ENCODE assay signal across 15 mouse cellular contexts in genomic region chr8:11443611-11444010, GRCm38 (mm10). TPM values are rescaled to one million over a fixed set of nuclear protein-coding genes. Genes with fewer than 3 reads are reported as not detected.
"Had no signal": no experiment of that assay in that cellular context is flagged by ENCODE, and none has a peak within 500 bp of the region (broad histone marks: within the 10 kb centered on the region; RNA-seq: fewer than 3 reads in every experiment).

No protein-coding gene starts in this region.

- ATAC-seq: midbrain, embryonic 16.5 days had no signal

- H3K27ac ChIP-seq: kidney, embryonic 15.5 days; left cerebral cortex, adult 2 months; limb, embryonic 15.5 days; lung, embryonic 15.5 days; macrophage; midbrain, embryonic 12.5 days had no signal

- H3K9me3 ChIP-seq: kidney, embryonic 15.5 days; limb, embryonic 15.5 days; lung, embryonic 15.5 days; midbrain, embryonic 12.5 days had no signal

- H3K36me3 ChIP-seq: midbrain, embryonic 12.5 days had no signal

- H3K9ac ChIP-seq: kidney, embryonic 15.5 days; limb, embryonic 15.5 days; lung, embryonic 15.5 days; midbrain, embryonic 12.5 days had no signal

- H3K27me3 ChIP-seq: kidney, embryonic 15.5 days; limb, embryonic 15.5 days; lung, embryonic 15.5 days; midbrain, embryonic 12.5 days had no signal

- H3K4me1 ChIP-seq: kidney, embryonic 15.5 days; limb, embryonic 15.5 days; lung, embryonic 15.5 days; midbrain, embryonic 12.5 days had no signal

- DNase-seq: kidney, adult 2 months; kidney, postnatal 14 days; lung, postnatal 14 days; right cerebral cortex, adult 18-20 months; right cerebral cortex, postnatal 25 days; thymus, postnatal 14 days had no signal

- H3K4me3 ChIP-seq: kidney, embryonic 15.5 days; left cerebral cortex, adult 2 months; limb, embryonic 15.5 days; lung, embryonic 15.5 days; midbrain, embryonic 12.5 days had no signal

- H3K4me2 ChIP-seq: kidney, embryonic 15.5 days; limb, embryonic 15.5 days; lung, embryonic 15.5 days; midbrain, embryonic 12.5 days had no signal

RNA-seq across cellular contexts. Expression of gene Rab20, which starts 34.9 kb away (rescaled TPM):
- total RNA-seq: megakaryocyte-erythroid progenitor cell, adult 5-6 weeks had no signal
- polyA plus RNA-seq: neural tube, embryonic 14.5 days had no signal
